Mouse (Mus musculus): ENCODE measurements around the gene Ift43.

Ift43 gene

DNA sequence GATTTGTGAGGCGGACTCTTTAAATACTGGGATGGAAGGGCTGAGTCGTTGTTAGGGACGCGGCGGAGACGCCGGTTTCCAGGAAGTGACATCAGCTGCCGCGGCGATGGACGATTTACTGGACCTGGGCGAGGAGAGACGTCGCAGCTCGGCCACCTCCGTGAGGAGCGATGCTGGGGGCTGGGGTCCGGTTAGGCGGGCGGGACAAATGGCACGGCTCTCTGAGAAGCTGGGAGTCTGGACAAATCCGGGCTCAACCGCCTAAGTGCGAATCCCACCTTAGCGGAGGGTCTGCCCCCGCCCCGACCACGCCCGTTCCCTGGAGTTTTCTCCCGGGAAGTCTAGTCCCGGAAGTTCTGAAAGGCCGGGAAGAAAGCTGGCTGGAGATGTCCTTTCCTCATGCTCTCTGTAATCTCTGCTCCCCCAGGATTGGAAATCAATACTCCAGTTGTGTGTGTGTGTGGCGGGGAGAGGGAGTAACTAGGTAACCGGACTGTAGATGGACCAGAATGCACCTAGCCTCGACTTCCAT, at the start of gene Ift43:
Gene Ift43, plus strand, starts transcription at position 61 of the 532 bp plus-strand sequence.
- DNase-seq: peak; percentile 84

DNA sequence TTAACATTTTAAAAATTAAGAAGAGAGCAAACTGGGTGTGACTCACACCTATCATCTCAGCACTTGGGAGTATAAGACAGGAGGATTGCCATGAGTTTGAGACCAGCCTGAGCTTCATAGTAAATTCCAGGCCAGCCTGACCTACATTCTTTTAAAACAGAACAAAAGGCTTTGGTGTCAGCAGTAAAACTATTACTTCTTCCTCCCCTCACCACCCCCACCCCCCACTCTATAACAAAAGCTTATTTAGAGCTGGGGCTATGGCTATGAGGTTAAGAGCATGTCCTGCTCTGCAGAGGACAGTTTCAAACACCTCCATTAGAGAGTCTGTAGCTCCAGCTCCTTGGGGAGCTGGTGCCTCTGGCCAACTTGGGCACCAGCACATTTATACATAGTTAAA, 46.8 kb upstream of the Ift43 start:
- DNase-seq: no peak

DNA sequence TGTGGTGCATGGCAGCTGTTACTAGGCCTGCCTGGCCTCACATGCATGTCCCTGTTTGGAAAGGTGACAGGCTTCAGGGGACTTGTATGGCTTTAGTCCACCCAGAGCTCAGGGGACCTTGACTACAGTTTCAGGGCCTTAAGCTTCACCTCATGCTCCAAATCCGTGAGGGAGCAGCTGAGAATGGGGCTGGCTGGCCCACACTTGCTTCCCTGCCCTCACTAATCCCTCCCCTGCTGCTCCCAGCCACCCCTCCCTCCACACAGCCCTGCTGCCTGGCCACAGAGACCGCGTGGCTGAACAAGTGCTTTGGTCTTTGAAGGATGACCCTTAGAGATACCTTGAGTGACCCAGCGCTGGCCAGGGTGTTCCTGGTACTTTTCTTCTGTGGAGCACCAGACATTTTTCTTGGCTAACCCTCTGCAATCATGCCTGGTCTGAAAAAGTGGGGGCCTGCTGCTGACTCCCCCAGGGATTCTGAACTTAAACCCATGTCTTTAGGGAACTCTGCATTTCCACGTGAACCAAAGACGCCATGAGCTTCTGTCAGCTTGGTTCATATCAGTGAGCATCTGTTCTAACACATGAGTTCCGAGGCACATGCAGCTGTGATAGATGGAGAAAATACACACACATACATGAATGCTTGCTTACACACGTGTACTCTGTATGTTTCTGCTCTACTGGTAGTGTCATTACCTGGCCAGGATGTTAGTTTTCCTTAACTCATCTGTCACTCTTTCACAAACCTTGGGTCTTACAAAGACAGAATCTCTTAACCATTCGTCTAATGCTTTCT, 45.8 kb upstream of the Ift43 start:
- DNase-seq: no peak

DNA sequence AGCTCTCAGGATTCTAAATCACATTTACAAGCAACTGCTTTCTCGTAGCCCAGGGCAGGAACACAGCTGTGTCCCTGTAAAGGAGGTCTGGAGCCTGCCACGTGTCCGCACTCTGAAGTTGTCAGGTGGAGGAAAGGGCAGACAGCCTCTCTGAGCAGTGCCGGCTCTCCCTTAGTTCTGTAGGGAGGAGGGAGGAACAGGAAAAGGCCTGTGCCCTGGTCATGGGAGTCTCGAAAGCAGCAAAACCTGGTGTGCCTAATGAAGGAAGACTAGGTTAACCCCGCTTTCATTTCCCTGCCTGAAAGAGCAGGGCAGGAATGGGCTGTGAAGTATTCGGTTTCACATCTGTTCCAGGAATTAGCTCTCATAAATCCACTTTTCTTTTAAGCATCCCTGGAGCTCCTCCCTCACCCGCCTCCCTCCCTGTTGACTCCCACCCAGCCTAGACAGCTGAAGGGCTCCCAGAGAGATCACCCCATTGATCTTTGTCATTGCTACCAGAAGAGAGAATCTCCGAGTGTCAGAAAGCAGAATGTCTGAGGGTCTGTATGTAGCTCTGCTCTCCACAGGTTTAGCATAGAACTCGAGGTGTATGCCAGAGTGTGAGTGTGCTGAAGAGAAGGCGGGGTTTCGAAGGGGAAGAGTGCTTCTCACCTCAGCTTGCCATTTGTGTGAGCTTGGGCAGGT, 45.0 kb upstream of the Ift43 start:
- DNase-seq: no peak

DNA sequence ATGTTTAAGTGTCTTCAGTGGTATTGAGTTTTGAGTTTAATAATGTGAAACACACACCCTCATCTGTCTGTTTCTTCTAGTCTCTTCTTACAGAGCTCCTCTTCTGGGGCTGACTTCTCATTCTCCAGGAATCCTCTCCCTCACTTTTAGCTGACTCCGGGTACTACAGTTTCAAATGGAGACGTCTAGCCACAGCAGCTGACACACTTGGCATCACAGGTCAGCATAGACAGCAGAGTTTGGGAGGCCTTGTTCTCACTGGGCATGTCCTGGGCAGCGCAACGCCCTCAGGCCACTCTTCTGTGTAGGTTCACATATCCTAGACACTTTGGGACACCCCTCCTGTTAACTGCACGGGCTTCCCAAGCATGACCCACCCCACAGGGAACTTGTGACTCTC, 43.3 kb upstream of the Ift43 start:
- DNase-seq: no peak

DNA sequence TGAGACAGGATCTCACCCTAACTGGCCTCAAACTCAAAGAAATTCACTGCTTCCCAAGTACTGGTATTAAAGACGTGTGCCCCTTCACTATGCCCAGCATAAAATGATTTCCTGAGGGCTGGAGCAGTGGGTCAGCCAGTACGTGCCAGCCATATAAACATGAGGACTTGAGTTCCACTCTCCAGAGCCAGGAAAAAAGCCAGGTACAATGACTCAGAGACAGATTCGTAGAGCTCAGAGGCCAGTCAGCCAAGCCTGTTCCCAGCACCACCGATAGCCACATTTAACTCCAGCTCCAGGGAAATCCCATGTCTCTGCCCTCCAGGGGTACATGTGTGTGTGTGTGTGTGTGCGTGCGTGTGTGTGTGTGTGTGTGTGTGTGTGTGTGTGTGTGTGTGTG, 42.6 kb upstream of the Ift43 start:
- no peak for DNase-seq

DNA sequence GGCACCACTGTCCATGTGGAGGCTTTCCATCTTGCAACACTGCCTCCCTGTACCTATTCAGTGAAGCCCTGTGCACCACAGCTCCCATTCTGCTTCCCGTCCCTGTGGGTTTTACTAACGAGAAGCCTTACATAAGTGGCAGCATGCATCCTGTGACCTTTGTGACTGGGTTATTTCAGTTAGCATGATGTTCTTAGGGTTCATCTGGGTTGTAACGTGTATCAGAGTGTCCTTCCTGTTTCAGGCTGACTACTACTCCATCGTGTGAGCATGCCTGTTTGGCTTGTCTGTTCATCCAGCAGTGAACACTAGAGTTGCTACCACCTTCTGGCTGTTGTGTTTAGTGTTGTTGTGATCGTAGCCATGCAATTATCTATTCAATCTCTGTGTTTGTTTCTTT, 36.2 kb upstream of the Ift43 start:
- no peak for DNase-seq

DNA sequence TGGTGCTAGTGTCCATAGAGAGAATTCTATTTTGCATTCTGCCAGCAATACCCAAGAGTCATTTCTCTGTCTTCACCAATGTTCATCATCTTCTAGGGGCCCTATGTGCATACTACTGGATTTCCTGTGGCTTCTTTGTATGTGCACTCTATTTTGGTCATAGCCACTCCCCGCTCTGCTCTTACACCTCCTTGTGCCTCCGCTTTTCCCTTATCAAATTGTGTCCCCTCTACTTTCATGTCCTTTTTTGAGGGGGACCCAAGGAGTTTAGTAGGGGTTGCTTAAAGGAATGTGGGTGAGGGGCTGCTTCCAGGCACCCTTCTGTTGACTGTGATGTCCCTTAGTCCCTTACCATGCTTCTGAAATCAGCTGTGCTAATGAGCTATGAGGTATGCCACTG, 35.6 kb upstream of the Ift43 start:
- DNase-seq: no peak

DNA sequence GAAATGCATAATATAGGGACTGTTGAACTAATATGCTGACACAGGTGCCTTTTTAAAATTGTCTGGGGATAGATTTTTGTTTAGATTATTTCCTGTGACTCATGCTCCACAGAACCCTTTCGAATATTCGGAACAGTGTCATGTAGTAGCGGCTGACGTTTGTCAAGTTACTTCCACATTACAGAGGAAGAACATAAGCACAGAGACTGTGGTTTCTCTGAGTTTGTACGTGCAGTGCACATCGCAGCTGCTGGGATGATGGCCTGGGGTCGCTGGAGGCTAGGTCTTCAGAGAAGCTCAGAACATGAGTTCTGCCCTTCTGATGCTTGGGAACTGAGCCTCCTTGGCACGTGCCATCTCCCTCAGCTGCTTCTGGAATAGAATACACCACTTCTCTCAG, 35.0 kb upstream of the Ift43 start:
- DNase-seq: no peak

DNA sequence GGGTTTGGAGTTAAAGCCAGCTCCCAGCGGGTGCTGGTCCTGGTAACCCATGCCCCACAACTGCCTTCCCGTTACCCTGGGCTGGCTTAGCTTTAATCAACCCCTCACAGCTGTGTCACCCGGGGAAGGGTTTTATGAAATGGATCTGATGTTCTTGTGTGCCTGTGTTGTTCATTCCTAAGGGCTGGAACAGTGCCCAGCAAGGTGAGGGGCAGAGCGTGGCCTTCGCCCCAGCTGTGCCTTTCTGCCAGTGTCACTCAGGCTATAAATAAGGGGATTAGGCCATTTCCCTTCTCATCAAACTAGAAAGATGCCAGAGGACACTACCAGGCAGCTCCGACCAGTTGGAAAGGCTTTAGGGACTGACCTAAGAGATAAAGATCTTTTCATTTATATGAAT, 32.5 kb upstream of the Ift43 start:
- no peak for DNase-seq

DNA sequence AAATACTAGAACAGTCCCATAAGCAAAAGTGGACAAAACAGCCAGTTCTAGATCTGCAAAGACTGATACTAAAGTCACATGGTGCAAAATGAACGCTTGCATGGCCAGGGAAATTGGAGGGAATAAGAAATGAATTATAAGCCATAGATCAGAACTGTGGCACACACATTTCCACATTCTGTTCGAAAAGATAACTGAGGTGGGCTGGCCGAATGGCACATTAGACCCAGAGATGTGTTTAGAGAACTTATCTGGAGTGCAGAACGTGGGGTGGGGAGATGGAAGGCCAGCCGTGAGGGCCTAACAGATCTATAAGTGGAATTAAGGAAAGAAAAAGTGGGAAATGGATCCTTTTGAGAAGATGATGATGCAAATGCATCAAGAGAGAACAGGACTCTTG, 30.9 kb upstream of the Ift43 start:
- no peak for DNase-seq

DNA sequence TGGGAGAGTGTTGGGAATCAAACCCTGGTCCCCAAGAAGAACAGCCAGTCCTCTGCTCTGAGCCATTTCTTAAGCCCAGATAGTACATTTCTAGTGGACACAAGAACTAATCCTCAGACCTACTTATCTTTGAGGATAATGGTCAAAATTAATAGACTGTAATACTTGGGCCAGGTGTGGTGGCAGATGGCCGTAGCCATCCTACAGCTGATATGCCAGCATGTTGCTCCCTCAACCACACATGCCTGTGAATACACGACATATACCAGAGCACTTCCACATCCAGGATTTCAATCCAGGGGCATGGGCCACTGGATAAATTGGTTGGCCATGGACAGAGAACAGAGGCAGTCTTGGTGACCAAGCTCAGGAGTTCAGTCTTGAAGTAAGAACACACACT, 27.0 kb upstream of the Ift43 start:
- no peak for DNase-seq

DNA sequence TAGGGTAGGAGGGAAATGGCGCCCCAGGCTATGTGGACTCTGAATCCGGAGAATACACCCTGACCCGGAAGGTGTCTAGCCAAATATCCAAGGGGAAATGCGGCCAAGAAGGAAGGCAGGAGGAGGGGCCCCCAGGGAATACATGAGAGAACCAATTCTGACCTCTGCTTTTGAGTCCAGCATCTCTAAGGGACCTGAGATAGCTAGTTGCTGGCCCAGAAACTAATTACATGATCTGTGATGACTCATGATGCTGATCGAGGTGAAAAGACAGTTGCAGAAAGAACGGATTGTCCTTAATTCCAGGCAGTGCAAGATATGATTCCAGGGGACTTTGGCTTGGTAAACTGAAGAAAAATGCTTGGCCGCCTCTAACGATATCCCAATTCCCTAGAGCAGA, 25.4 kb upstream of the Ift43 start:
- no peak for DNase-seq

DNA sequence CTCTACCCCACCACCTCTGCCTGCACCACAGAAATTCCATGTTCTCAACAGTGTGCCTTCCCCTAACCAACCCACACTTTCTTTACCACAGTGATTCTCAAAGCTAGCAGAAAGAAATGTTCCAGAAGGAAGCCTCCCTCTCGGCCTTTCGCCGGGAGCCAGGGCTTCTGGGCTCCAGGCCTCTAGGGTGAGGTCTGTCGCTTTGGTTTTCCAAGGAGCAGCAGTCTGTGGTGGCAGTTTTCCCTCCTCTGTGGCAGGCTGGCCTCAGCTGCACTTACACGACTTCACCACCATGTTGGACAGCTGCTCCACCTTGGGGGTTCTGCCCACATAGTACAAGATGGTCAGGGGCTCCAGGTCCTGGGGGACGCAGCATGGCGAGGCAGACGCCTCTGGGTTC, 24.8 kb upstream of the Ift43 start:
- DNase-seq: no peak

DNA sequence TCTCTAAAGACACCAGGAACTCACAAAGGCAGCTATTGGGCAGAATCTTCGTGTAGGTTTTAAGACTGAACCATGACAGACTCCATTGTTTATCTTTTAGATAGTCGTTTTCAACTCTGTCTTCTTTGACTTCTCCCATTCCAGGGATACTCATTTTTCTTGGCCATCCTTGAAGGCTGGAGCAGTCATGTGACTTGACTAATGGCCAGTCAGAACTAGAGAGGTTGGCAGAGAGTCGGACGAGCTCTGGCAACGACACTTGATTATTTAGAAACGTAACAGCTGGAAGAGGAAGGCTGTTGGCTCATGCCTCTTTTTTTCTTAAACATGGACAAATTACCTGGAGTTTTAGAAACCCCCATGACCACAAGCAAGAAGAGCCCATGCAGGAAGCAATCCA, 23.0 kb upstream of the Ift43 start:
- DNase-seq: no peak

DNA sequence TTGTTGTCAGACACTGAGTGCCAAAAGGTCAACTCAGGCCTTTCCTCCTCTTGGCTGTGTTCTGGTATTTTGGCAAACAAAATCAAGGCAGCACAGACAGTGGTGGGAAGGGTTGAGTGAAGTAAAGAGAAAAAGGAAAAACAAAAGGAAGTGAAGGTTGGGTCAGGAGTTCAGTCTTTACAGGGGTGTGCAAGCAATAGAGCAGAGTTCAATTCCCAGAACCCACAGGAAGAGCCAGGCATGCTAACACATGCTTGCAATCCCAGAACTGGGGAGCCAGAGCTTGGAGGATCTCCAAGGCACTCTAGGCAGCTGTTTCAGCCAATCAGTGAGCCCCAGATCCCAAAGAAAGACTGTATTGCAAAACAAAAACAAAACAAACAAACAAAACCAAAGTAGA, 17.5 kb upstream of the Ift43 start:
- no peak for DNase-seq

DNA sequence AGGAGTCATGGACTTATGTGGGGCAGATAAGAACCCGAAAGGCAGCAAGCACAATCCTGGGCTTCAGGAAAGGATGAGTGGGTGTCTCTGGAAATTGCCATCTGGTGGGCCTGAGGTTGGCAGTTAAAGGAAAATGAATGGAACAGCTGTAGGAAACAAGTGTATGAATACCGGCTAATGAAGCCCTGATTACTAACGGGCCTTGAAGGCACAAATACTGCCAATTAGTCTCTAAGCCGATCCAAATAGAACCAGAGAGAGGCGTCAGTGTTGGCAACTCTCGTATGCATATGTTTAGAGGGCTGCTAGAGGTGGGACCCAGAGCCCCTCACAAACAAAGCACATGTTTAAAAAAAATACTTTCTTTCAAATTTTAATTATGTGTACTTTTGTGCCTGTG, 10.9 kb upstream of the Ift43 start:
- DNase-seq: no peak

DNA sequence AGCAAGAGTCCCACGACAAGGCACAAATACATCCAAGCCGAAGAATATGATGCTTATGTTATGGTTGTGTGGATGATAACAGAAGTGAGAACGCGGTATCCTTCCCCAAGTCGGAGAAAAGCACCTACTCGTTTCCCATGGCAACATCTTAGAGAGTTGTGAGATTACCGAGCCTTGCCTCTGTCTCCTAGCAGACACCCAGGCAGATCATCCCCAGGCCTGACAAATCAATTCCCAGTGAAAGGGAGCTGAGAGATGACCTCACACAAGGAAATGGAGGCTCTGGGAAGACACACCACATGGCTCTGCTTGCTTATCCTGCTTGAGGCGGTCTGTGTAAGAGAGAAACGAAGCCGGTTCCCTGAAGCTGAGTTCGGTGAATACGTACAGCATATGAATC, 7.7 kb upstream of the Ift43 start:
- no peak for DNase-seq

DNA sequence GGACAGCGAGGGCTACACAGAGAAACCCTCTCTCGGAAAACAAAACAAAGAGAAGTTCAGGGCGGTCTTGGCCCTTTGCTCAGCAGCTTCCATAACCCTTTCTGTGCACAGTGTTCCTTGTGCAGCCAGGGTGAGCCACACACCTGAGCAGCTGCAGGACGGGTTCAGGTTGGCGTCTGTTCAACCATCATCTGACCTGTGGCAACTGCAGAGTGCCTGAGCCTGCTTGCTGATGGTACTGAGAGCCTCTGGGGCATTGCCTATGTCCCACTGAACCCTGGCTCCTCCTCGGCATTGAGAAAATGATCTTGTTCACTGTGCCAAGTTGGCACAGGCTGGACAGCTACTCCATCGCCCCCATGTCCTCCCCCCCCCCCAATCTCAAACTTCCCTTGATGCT, 7.0 kb upstream of the Ift43 start:
- DNase-seq: no peak

DNA sequence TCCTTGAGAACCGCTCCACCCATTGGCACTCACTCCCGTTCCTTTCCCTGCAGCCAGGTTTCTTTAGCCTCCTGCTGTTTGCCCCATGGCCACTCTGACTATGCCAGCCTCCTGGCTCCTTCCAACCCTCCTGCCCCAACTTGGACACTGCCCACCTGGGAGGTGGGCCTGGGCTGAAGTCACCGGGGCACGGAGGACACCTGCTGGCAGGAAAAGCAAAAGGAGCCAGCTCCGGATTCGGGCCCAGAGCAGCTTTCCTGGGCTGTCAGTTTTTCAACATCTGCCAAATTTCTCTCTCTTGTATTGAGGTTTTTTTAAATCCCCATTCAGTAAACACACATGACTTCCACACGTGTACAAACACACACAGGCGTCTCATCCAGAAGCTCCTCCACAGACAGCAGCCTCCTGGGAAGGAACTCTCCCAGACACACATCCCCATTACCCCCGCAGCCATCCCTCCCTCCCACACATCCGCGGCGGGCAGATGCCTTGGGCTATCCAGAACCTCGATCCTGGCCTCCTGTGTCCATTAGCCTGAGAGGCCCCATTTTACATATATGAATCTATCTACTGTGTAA, 5.9 kb upstream of the Ift43 start:
- DNase-seq: peak; percentile 26

DNA sequence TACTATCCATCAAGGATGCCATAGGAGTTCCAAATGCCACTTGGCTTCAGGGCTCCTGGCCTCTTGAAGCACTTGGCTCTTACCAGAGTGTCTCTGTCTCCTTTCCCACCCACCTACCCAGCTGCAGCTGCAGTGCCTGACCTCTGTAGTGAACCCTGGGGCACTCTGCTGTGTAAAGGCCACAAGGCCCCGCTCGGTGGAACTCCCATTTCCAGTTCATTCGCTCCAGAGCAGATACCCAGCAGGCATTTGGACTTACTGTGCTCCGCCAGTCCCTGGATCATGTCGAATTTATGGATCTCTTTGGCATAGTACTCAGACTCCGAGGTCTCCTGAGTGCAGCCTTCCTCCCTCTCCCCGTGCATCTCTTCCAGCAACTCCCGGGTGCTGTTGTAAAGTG, 5.0 kb upstream of the Ift43 start:
- DNase-seq: no peak

DNA sequence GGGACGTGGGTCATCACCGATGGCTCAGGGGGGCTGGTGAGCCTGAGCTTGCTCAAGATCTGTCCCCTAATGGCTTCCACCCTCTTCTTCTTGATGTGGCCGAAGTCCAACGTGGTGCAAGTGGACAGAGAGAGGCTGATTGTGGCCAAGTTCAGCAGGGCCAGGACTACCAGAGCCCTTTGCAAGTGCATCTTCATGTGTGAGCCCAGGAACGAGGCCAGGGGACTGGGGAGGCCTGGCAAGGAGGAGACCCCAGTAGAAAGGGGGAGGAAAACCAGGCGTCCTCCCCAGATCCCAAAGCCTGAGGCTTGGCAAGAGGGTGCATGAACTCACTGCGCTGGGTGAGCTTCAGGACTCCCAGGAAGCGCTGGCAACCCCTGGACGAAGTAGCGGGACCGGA, 4.6 kb upstream of the Ift43 start:
- DNase-seq: no peak

DNA sequence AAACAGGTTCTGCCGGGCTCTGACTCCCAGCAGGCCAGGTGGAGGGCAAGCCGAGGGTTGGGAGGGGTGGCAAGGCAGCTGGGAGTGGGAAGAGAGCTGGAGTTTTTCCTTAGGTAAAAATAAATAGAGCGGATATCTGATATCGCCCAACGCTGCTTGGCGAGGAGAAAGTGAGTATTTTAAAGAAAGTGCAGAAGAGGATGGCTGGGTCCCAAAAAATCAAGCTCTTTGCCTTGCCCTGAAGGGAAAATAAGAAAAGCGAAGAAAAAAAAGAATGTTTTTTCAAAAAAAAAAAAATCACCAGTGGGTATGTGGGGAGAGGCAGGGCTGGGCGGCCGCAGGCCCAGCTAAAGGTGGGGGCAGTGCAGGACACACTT, 4.2 kb upstream of the Ift43 start:
- no peak for DNase-seq

DNA sequence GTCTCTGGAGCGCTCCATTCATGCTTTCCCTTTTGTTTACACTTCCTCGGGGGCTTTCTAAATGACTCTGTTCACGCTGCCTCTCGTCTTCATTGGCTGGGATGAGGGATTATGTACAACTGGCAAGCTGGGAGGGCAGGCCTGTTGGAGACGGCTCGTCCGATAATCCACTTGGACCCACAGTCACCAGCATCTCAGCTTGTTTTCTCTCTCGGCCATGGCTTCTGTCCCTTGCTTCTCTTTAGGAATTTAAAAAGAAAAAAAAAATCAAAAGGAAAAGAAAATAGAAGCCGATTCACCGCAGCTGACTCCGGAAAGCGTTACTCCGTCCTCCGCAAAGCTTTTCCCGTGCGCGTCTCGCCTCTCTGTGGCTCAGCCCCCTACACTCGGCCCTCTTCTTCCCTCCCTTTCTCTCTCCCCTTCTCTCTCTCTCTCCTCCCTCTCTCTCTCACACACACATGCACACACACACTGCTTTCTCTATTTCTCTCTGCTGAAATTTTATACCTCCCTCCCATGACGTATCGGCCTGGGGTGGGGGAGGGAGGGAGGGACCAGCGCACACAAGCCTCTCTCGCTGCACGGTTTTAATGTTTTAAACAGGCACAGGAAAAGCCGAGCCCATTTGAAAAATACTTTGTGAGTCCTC, 3.7 kb upstream of the Ift43 start, which contains the start of gene Tgfb3:
Gene Tgfb3, minus strand, starts transcription at position 489 of the 649 bp plus-strand sequence.
- peak; percentile 25 for DNase-seq
